Mouse (Mus musculus): ENCODE results near the gene Rptn. TPM values are rescaled to one million over a fixed set of nuclear protein-coding genes. Genes with fewer than 3 reads are reported as not detected.

The Rptn gene
- polyA plus RNA-seq, 1 experiment from 2014 or later, result not detected

DNA sequence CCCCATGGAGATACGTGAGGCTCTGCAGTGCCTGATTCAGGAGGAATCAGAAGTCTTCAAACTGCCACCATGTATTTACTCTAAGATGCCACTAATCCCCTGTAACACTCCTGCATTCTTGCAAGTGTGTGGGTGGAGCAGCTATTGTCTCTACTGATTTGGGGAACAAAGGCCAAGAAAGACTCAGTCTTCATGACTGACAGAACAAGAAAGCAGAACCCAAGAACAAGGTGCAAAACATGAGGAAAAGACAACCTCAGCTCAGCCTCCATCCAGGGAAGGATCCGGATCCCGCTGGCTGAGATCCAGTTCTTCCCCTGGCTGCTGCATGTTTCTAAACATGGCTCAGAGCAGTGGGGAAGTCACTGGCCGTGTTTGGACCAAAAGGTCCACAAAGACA is 15.4 kb upstream of the Rptn start:
- H3K36me3 ChIP-seq (ENCODE audit: control insufficient read depth, insufficient read depth, low read length), result no peaks in the 10 kb centered on the region
- no peaks in the 10 kb centered on the region for H3K4me1 ChIP-seq (ENCODE audit: control insufficient read depth, insufficient read depth, low read depth, low read length)
- ATAC-seq, result no peak
- H3K9ac ChIP-seq (ENCODE audit: low read depth, low read length), result no peak overlapping the region
- H3K27ac ChIP-seq (ENCODE audit: low read depth, low read length), result no peak overlapping the region
- no peak overlapping the region for H3K4me2 ChIP-seq (ENCODE audit: low read length)
- 46% methylated on average over 4 of the region's 4 CpGs for WGBS
- no peaks in the 10 kb centered on the region for H3K9me3 ChIP-seq (ENCODE audit: control insufficient read depth, low read length)
- no peaks in the 10 kb centered on the region for H3K27me3 ChIP-seq (replicated peaks; ENCODE audit: control insufficient read depth, insufficient read depth, low read length)
- no peak overlapping the region for H3K4me3 ChIP-seq (ENCODE audit: low read length)

DNA sequence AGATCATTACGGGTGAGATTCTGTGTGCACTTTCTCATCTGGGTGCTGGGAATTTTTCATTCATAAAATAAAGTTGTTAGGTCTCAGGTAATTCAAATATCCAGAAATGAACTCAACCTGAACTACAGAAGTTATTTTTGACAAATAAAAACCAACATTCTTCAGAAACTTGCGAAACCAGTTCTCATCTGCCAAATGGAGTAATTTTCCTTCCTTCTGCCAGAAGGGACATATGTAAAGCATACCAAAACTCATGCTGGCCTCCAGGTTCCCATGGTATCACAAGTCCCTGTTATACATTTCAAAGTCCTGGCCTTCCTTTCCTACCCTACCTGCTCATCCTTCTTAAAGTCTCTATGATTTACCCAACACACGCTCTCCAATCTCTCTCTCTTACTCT is 10.4 kb downstream of the Rptn start:
- no peak for ATAC-seq
- WGBS, result 91% methylated on average over 3 of the region's 3 CpGs

DNA sequence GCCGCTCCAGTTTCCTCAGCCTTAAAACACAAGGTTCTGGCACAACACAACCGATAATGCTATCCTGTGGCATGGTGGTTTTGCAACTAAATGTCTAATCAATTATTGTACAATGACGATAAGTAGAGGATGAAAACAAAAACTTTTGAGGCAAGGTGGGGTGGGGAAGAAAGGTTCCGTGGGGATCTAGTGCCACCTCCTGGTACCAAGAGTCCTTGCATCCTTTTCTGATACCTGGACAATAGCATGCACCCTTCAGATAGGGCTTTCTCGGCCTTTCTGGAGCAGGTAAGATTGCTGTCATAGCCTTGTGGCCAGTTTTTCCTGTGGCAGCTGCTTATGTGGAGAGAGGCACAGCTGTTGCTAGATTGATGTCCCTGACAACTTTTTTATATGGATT is 13.5 kb downstream of the Rptn start:
- H3K4me3 ChIP-seq (ENCODE audit: low read length), result no peak overlapping the region
- ATAC-seq, result no peak; the same call in 1 of the 2 replicates
- no peak overlapping the region for H3K27ac ChIP-seq (ENCODE audit: low read depth, low read length)
- H3K4me1 ChIP-seq (ENCODE audit: control insufficient read depth, insufficient read depth, low read depth, low read length), result no peaks in the 10 kb centered on the region
- no peaks in the 10 kb centered on the region for H3K27me3 ChIP-seq (replicated peaks; ENCODE audit: control insufficient read depth, insufficient read depth, low read length)
- no peaks in the 10 kb centered on the region for H3K36me3 ChIP-seq (ENCODE audit: control insufficient read depth, insufficient read depth, low read length)
- WGBS, result 32% methylated on average over 5 of the region's 5 CpGs
- H3K9ac ChIP-seq (ENCODE audit: low read depth, low read length), result no peak overlapping the region
- H3K4me2 ChIP-seq (ENCODE audit: low read length), result no peak overlapping the region
- no peaks in the 10 kb centered on the region for H3K9me3 ChIP-seq (ENCODE audit: control insufficient read depth, low read length)

More for the DNA sequence above, 10.4 kb downstream of the Rptn start:
- H3K4me2 ChIP-seq (ENCODE audit: low read length), result no peak overlapping the region
- no peak overlapping the region for H3K4me3 ChIP-seq (ENCODE audit: low read length)
- H3K4me1 ChIP-seq (ENCODE audit: control insufficient read depth, insufficient read depth, low read depth, low read length), result no peaks in the 10 kb centered on the region
- H3K9ac ChIP-seq (ENCODE audit: low read depth, low read length), result no peak overlapping the region
- H3K27me3 ChIP-seq (replicated peaks; ENCODE audit: control insufficient read depth, insufficient read depth, low read length), result no peaks in the 10 kb centered on the region
- H3K36me3 ChIP-seq (ENCODE audit: control insufficient read depth, insufficient read depth, low read length), result no peaks in the 10 kb centered on the region
- H3K9me3 ChIP-seq (ENCODE audit: control insufficient read depth, low read length), result no peaks in the 10 kb centered on the region
- H3K27ac ChIP-seq (ENCODE audit: low read depth, low read length), result no peak overlapping the region

DNA sequence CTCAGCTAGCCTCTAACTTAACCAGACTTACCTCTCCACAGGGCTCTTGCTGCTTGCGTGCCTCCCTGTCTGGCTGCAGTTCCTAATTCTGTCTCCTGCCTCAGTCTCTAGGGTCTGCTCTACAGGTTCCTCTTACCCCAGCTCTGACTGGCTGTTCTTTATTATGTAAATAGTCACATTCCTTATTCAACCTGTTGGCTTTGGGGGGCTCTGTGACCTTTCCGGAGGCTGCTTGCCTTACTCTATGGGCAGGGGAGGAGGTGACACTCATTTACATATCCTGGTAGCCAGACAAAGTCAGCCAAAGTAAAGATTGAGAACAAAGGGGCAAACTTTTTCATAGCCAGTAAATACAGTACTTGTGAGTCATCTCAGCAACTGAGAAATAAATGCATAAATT is 18.4 kb downstream of the Rptn start:
- Histone ChIP-seq H3K4me3 (ENCODE audit: low read length) (no peak overlapping the region), H3K4me2 (ENCODE audit: low read length) (no peak overlapping the region), H3K9ac (ENCODE audit: low read depth, low read length) (no peak overlapping the region), H3K27me3 (replicated peaks; ENCODE audit: control insufficient read depth, insufficient read depth, low read length) (no peaks in the 10 kb centered on the region), H3K36me3 (ENCODE audit: control insufficient read depth, insufficient read depth, low read length) (no peaks in the 10 kb centered on the region), H3K4me1 (ENCODE audit: control insufficient read depth, insufficient read depth, low read depth, low read length) (no peaks in the 10 kb centered on the region), H3K27ac (ENCODE audit: low read depth, low read length) (no peak overlapping the region), H3K9me3 (ENCODE audit: control insufficient read depth, low read length) (no peaks in the 10 kb centered on the region)
- 11% methylated on average over 2 of the region's 2 CpGs for WGBS
- ATAC-seq, result no peak

DNA sequence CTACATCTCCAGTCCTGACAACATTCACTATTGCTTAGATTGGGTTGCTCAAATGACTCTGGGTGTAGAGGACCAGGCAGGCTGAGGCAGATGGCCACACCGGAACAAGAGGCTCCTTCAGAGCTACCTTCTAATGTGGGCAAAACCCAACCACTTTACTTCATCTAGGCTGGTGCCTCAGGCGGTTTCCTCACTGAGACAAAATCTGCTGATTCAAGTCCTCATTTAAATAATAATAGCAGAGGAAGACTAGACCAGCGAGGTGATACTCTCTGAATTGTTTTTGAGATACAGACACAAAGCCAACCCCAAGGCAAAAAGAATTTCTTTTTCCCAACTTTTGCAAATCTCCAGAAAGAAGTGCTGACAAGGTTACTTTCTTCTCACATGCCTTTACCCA is 38.2 kb downstream of the Rptn start:
- Histone ChIP-seq H3K36me3 (ENCODE audit: control insufficient read depth, insufficient read depth, low read length) (no peaks in the 10 kb centered on the region), H3K9me3 (ENCODE audit: control insufficient read depth, low read length) (no peaks in the 10 kb centered on the region), H3K4me1 (ENCODE audit: control insufficient read depth, insufficient read depth, low read depth, low read length) (no peaks in the 10 kb centered on the region), H3K4me2 (ENCODE audit: low read length) (no peak overlapping the region), H3K27ac (ENCODE audit: low read depth, low read length) (no peak overlapping the region), H3K9ac (ENCODE audit: low read depth, low read length) (no peak overlapping the region), H3K4me3 (ENCODE audit: low read length) (no peak overlapping the region), H3K27me3 (replicated peaks; ENCODE audit: control insufficient read depth, insufficient read depth, low read length) (no peaks in the 10 kb centered on the region)
- ATAC-seq, result no peak
- 47% methylated on average over 3 of the region's 3 CpGs for WGBS

DNA sequence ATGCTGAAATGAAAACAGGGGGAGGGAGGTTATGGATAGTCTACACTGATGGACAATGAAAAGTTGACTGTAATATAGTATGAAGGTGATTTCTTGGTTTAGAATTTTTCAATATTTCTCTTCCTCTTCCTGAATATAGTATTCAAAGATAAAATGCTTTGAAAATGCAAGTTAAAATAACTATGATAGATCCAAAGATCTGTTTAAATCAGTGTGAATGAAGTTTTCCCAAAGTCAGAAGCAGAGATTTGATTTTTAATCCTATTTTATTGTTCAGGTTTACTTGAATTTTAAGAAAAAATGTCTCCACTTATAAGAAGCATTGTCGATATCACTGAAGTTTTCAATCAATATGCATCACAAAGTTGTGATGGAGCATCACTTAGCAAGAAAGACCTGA is 48.5 kb downstream of the Rptn start, which contains the start of gene Tchh:
Gene Tchh, plus strand, starts transcription at position 301 of the 400 bp plus-strand sequence.
- peak within 1 kb of the TSS; percentile 84 for H3K4me2 ChIP-seq (ENCODE audit: low read length)
- no peak within 1 kb of the TSS for H3K4me3 ChIP-seq (ENCODE audit: low read length)
- 89% methylated on average over 1 of the region's 1 CpGs for WGBS
- no peak within 1 kb of the TSS for H3K27ac ChIP-seq (ENCODE audit: low read depth, low read length)
- no peak within 1 kb of the TSS for H3K9ac ChIP-seq (ENCODE audit: low read depth, low read length)
- H3K9me3 ChIP-seq (ENCODE audit: control insufficient read depth, low read length), result no peaks in the 10 kb centered on the region
- no peak for ATAC-seq
- H3K27me3 ChIP-seq (replicated peaks; ENCODE audit: control insufficient read depth, insufficient read depth, low read length), result peaks cover 12% of the 10 kb centered on the region
- H3K4me1 ChIP-seq (ENCODE audit: control insufficient read depth, insufficient read depth, low read depth, low read length), result peaks cover 15% of the 10 kb centered on the region
- no peaks in the 10 kb centered on the region for H3K36me3 ChIP-seq (ENCODE audit: control insufficient read depth, insufficient read depth, low read length)

DNA sequence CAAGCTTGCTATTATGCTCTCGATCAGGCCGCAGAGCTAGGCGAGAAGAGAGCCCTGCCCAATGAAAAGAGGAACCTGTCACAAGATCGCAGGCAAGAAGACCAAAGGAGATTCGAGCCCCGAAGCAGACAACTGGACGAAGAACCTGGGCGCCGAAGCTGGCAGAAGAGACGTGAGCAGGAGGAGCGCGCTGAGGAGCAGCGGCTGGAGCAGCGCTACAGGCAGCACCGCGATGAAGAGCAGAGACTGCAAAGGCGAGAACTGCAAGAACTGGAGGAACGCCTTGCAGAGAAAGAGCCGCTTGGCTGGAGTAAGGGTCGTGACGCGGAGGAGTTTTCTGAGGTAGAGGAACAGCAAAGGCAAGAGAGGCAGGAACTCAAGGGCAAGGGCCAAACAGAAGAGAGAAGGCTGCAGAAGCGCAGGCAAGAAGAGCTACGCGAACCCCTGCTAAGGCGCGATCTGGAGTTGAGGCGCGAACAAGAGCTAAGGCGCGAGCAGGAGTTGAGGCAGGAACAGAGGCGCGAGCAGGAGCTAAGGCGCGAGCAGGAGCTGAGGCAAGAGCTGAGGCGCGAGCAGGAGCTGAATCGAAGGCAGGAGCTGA is 50.1 kb downstream of the Rptn start:
- Histone ChIP-seq H3K4me3 (ENCODE audit: low read length) (peak overlapping the region; percentile 64), H3K9ac (ENCODE audit: low read depth, low read length) (peak overlapping the region; percentile 62), H3K27ac (ENCODE audit: low read depth, low read length) (peak overlapping the region; percentile 69), H3K4me1 (ENCODE audit: control insufficient read depth, insufficient read depth, low read depth, low read length) (peaks cover 19% of the 10 kb centered on the region), H3K9me3 (ENCODE audit: control insufficient read depth, low read length) (no peaks in the 10 kb centered on the region), H3K27me3 (replicated peaks; ENCODE audit: control insufficient read depth, insufficient read depth, low read length) (peaks cover 12% of the 10 kb centered on the region), H3K4me2 (ENCODE audit: low read length) (peak overlapping the region; percentile 84), H3K36me3 (ENCODE audit: control insufficient read depth, insufficient read depth, low read length) (no peaks in the 10 kb centered on the region)
- no peak for ATAC-seq
- under 1% methylated on average over 38 of the region's 38 CpGs for WGBS

DNA sequence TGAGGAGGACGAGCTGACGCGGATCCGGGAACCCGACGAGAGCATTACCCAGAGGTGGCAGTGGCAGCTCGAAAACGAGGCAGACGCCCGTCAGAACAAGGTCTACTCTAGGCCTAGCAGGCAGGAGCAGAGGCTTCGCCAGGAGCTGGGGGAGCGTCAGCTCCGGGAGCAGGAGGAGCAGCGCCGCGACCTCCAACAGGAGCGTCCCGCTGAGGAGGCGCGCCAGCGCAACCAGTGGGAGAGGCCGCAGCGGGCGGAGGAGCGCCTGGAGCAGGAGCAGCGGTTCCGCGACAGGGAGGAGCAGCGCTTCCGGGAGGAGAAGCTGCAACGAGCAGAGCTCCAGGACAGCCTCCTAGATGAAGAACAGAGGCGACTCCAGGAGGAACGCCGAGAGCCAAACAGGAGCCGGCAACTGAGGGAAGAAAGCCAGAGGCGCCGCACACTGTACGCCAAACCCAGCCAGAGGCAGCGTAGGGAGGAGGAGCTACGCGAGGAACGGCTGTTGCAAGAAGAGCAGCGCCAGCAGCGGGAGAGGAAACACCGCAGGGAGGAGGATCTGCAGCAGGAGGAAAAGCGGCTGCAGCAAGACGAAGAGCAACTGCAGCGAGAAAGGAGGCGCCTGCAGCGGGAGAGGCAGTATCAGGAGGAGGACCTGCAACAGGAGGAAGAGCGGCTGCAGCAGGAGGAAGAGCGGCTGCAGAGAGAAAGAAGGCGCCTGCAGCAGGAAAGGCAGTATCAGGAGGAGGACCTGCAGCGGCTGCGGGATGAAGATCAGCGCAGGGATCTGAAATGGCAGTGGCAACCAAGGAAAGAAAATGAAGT is 51.1 kb downstream of the Rptn start:
- Histone ChIP-seq H3K9ac (ENCODE audit: low read depth, low read length) (peak overlapping the region; percentile 62), H3K4me2 (ENCODE audit: low read length) (peak overlapping the region; percentile 84), H3K9me3 (ENCODE audit: control insufficient read depth, low read length) (no peaks in the 10 kb centered on the region), H3K4me3 (ENCODE audit: low read length) (peak overlapping the region; percentile 64), H3K27ac (ENCODE audit: low read depth, low read length) (peak overlapping the region; percentile 69), H3K27me3 (replicated peaks; ENCODE audit: control insufficient read depth, insufficient read depth, low read length) (peaks cover 12% of the 10 kb centered on the region), H3K36me3 (ENCODE audit: control insufficient read depth, insufficient read depth, low read length) (no peaks in the 10 kb centered on the region), H3K4me1 (ENCODE audit: control insufficient read depth, insufficient read depth, low read depth, low read length) (peaks cover 19% of the 10 kb centered on the region)
- ATAC-seq, result peak; percentile 88
- WGBS, result under 1% methylated on average over 56 of the region's 56 CpGs

DNA sequence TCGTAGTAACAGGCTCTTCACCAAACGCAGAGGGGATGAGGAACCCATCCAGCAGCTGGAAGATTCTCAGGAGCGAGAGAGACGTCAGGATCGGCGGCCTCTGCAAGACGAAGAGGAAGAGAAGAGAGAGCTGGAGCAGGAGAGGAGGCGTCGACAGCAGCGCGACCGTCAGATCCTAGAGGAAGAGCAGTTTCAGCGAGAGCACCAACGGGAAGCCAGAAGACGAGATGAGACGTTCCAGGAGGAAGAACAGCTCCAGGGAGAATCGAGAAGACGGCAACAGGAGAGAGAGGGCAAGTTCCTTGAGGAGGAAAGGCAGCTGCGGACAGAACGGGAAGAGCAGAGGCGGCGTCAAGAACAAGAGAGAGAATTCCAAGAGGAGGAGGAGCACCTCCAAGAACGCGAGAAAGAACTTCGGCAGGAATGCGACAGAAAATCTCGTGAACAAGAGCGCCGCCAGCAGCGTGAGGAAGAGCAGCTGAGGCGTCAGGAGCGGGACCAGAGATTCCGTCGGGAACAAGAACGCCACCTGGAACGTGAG is 51.7 kb downstream of the Rptn start:
- under 1% methylated on average over 36 of the region's 36 CpGs for WGBS
- Histone ChIP-seq H3K9me3 (ENCODE audit: control insufficient read depth, low read length) (no peaks in the 10 kb centered on the region), H3K4me2 (ENCODE audit: low read length) (peak overlapping the region; percentile 84), H3K36me3 (ENCODE audit: control insufficient read depth, insufficient read depth, low read length) (no peaks in the 10 kb centered on the region), H3K27ac (ENCODE audit: low read depth, low read length) (peak overlapping the region; percentile 69; the same call in 1 of the 2 replicates), H3K27me3 (replicated peaks; ENCODE audit: control insufficient read depth, insufficient read depth, low read length) (peaks cover 14% of the 10 kb centered on the region), H3K9ac (ENCODE audit: low read depth, low read length) (peak overlapping the region; percentile 62), H3K4me3 (ENCODE audit: low read length) (peak overlapping the region; percentile 64), H3K4me1 (ENCODE audit: control insufficient read depth, insufficient read depth, low read depth, low read length) (peaks cover 19% of the 10 kb centered on the region)
- ATAC-seq, result peak; percentile 9

All from hindbrain, embryonic 16.5 days (tissue).